Mouse (Mus musculus): ENCODE data around the gene Mcm8. TPM values are rescaled to one million over a fixed set of nuclear protein-coding genes. Genes with fewer than 3 reads are reported as not detected.

Gene Mcm8
- total RNA-seq, 2 experiments from 2014 or later, result 5.9 to 6.3 TPM

DNA sequence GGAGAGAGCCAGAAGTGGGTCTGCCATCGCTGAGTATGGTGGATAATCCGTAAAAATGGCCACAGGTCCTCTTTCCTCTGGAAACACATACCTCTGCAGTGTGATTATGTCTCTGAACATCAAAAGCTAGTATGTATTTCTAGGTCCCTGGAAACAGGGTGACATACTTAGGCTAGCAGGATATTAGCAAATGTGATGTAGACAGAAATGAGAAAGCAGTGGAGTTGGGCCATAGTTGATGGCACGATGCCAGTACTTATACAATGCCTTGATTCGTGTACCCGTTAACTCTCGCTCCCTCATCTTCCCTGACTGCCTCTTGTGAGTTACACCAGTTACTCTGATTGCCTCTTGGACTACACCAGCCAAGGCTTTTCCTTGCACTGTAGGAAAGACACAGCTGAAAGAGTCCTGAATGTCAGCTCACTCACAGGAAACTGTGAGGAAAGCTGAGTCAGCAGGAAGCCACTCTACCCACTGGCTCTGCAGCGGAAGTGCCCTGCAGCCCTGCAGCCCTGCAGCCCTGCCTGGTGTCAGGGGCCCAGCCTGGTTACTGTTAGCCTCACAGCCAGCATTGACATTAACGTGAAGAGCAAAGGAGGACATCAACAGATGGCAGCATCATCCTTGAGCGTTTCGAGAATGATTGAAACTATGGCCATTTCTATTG lies 57.9 kb downstream of the Mcm8 start:
- no peak for DNase-seq

- DNase-seq, result no peak
Observed at GRCm38 (mm10) chr2:132876991-132877390, 61.0 kb downstream of the Mcm8 start.

DNA sequence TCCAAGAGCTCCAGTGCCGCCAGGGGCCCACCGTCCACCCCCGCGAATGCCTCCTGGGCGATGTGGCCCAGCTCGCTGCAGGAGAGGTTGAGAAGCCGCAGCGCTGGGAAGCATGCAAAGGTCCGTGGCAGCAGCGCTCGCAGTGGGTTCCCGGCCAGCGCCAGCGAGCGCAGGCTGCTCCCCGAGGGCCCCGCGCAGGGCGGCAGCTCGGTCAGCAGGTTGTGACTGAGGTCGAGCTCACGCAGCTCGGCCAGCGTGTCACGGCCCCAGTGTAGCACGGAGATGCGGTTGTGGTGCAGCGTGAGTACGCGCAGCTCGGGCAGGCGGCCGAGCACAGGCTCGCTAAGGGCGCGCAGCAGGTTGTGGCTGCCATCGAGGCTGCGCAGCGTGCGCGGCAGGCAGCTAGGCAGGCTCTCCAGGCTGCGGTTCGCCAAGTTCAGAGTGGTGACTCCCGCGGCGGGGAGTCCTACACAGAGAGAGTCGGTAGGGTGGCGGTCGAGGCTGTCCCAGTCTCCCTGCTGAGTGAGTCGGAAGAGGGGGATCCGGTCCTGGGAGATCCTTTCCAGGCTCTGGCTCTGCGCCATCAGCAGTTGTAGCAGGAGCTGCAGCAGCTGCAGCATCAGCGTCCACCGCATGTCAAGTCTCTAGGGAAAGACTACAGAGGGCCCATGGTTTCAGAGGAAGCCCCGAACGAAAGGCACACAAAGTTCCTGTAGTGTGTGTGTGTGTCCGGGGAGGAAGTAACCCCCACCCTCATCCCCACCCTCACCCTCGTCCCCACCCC lies 63.5 kb downstream of the Mcm8 start:
- DNase-seq, result peak; percentile 60

DNA sequence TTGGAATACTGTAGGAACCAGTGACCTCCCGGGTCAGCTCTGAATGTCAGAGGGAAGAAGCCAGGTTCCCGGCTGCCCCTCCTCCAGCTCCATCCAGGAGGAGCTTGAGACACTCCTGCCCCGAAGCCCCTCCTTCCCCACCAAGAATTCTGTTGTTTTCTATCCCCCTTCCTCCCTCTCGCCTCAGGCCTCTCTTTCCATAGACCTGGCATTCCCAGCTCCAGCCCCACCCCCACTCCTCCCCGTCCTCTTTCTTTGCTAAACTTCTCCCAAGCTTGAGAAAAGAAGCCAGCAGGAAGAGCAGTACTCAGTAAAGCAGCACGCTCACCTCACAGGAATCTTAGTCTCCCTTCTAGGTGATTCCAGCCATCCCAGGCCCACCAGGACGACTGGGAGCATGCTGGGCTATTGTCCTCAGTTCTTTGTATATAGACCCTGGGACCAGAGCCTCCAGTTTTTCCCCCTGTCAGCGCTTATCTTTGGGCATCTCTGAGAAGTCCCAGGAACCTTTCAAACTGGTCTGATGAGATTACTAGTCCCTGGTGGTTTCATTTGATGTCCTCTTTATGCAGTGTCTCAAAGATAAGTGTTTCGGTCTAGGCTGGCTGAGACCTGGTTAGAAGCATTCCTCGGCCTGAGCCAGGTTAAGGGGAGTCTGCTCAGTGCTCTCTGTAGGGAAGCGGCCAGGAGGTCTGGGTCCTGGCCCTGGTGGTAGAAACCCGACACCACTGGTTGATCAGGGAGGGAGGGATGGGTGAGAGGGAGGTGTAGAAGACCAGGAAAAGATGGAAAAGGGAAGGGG lies 65.1 kb downstream of the Mcm8 start, which contains the start of gene Lrrn4:
Gene Lrrn4 (minus strand): TSS at position 48 of the 802 bp plus-strand sequence.
- no peak for DNase-seq

DNA sequence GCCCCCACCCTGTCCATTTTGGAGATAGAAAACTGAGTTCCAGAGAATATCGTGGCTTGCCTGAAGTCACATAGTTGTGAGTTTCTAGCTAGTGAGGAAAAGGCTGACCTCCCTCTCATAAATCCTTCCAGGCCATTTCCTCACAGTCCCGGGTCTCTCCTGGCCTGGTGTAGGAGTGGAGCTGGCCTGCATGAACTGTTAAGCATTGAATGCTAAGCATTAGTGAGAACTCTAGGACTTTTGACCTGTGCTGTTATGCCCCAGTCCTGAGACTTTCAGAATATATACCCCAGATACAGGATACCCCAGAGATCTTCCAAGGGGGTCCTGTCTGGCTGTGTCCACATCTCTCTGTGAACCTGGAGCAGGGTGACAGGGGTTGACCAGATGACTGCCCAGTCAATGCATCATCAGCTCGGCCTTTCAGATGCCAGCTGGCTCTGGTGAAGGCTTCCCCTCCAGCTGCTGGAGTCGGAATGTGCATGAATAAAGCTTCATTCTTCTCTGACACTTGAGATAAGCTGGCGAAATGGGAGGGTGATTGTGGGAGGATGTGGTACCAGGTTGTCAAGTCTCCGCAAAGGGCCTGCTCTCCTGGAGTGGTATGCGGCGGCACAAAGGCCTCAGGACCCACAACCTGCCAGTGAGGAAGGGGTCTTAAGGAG lies 68.5 kb downstream of the Mcm8 start:
- no peak for DNase-seq

DNA sequence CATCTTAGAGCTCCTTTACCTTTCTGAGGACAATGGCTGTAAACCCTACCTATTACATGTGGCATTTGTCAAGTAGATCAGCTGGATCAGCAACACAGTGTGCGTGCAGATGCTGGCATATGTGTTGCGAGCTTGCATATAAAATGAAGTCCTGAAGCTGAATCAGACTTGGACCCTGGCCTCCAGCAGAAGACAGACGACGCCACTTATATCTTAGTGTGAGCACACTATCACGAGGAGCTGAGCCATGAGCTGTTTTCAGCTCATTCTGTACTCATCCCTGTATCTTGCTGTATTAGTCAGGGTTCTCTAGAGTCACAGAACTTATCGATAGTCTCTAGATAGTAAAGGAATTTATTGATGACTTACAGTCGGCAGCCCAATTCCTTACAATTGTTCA lies 69.4 kb downstream of the Mcm8 start:
- DNase-seq, result no peak

Other genes starting within 250 kb of the Mcm8 start
- 10 to 100 TPM; 62.0 to 71.1 TPM for gene Gpcpd1, start 228.4 kb upstream of the Mcm8 start, total RNA-seq (2021)
- gene Shld1, start 129.2 kb upstream of the Mcm8 start, total RNA-seq (2021), result 1 to 10 TPM; 5.3 to 7.4 TPM
- under 1 TPM; 0.29 to 0.33 TPM for gene Chgb, start 34.9 kb upstream of the Mcm8 start, total RNA-seq (2021)
- 10 to 100 TPM; 14.7 to 15.7 TPM for gene Trmt6, start 86 bp upstream of the Mcm8 start, total RNA-seq (2021)
- gene Crls1, start 30.5 kb downstream of the Mcm8 start, total RNA-seq (2021), result 10 to 100 TPM; 18.8 to 20.9 TPM
- gene Lrrn4, start 64.8 kb downstream of the Mcm8 start, total RNA-seq (2021), result 10 to 100 TPM; 10.6 to 12.3 TPM
- not detected for gene Fermt1, start 129.8 kb downstream of the Mcm8 start, total RNA-seq (2021)

Data from heart, postnatal 4 days (tissue).